Mouse (Mus musculus): ENCODE data around the gene Gm5475.

DNA sequence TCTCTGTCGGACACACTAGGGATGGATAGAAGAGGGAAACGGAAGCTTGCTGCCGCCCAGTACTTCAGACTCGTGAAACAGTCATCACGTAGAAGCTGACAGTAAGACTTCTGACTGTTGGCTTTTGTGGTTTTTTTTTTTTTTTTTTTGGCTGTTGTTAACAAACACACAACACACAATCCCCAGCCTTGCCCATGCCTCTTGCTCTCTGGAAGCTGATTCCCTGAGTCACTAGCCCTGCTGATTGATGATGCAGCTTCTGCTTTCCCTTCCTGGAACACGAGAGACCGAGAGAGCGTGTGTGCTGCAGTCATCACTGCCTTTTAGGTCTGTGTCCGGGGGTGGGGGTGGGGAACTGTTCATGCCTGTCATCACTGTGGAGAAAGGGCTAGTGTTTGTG lies 39.7 kb downstream of the Gm5475 start:
- TF ChIP-seq CTCF (IDR thresholded peaks at IDR 0.05) (no peak), EP300 (IDR thresholded peaks at IDR 0.05) (no peak)

All from lung, postnatal 0 days (tissue).